Mouse (Mus musculus): Measurements from ENCODE around the gene Wdtc1.

Gene Wdtc1

GRCm38 (mm10) chr4:133374011-133374410 lies 20.7 kb upstream of the Wdtc1 start:
- no peak for DNase-seq

- DNase-seq = no peak
Measured at GRCm38 (mm10) chr4:133372278-133372665, 19.0 kb upstream of the Wdtc1 start.

GRCm38 (mm10) chr4:133371621-133372277 lies 18.5 kb upstream of the Wdtc1 start:
- no peak for DNase-seq

GRCm38 (mm10) chr4:133370298-133371274 lies 17.3 kb upstream of the Wdtc1 start:
- DNase-seq = no peak

- peak; percentile 96 for DNase-seq
Measured at GRCm38 (mm10) chr4:133369553-133370297, 16.4 kb upstream of the Wdtc1 start, which contains the start of gene Slc9a1. Gene Slc9a1 (plus strand): TSS chr4:133369706.

GRCm38 (mm10) chr4:133354641-133355040 lies 1.4 kb upstream of the Wdtc1 start:
- no peak for DNase-seq

- DNase-seq = no peak
Measured at GRCm38 (mm10) chr4:133352797-133353196, 484 bp downstream of the Wdtc1 start.

- no peak for DNase-seq
Measured at GRCm38 (mm10) chr4:133348051-133348775, 5.1 kb downstream of the Wdtc1 start.

GRCm38 (mm10) chr4:133347624-133348023 lies 5.7 kb downstream of the Wdtc1 start:
- DNase-seq = no peak

- no peak for DNase-seq
Measured at GRCm38 (mm10) chr4:133346577-133346976, 6.7 kb downstream of the Wdtc1 start.

- DNase-seq = no peak
Measured at GRCm38 (mm10) chr4:133345702-133346101, 7.6 kb downstream of the Wdtc1 start.

- DNase-seq = peak; percentile 68
Measured at GRCm38 (mm10) chr4:133344112-133344511, 9.2 kb downstream of the Wdtc1 start.

GRCm38 (mm10) chr4:133340217-133340616 lies 13.1 kb downstream of the Wdtc1 start:
- no peak for DNase-seq

GRCm38 (mm10) chr4:133339148-133339749 lies 14.0 kb downstream of the Wdtc1 start:
- peak; percentile 99 for DNase-seq

GRCm38 (mm10) chr4:133338521-133339095 lies 14.7 kb downstream of the Wdtc1 start:
- DNase-seq = no peak

GRCm38 (mm10) chr4:133337833-133338520 lies 15.3 kb downstream of the Wdtc1 start:
- DNase-seq = no peak

GRCm38 (mm10) chr4:133333306-133333705 lies 20.0 kb downstream of the Wdtc1 start:
- no peak for DNase-seq

GRCm38 (mm10) chr4:133330296-133330695 lies 23.0 kb downstream of the Wdtc1 start:
- DNase-seq = peak; percentile 33

GRCm38 (mm10) chr4:133328129-133328528 lies 25.2 kb downstream of the Wdtc1 start:
- DNase-seq = no peak

GRCm38 (mm10) chr4:133319667-133320066 lies 33.6 kb downstream of the Wdtc1 start:
- DNase-seq = no peak

- DNase-seq = no peak
Measured at GRCm38 (mm10) chr4:133315991-133316390, 37.3 kb downstream of the Wdtc1 start.

All from thymus, postnatal 4 days (tissue).